Mouse (Mus musculus) layer of hippocampus, postnatal 25 days (tissue): ENCODE results near the gene Wdr90. TPM values are rescaled to one million over a fixed set of nuclear protein-coding genes. Genes with fewer than 3 reads are reported as not detected.

Experiments used
- DNase-seq, 2 experiments: peaks; one replicate each; pipeline ENCODE4 v3.0.0; 2022; ENCODE audit warnings: mixed read lengths in 2 of 2, low spot score in 1 of 2; ENCODE audit errors: extremely low spot score in 1 of 2
- total RNA-seq, 2 experiments: library from RNA; stranded (reverse); gene quantifications; 2 replicates each; pipeline ENCODE4 v1.2.3; 2021

The Wdr90 gene
- total RNA-seq, 2 experiments from 2014 or later: 14.8 to 21.0 TPM

DNA sequence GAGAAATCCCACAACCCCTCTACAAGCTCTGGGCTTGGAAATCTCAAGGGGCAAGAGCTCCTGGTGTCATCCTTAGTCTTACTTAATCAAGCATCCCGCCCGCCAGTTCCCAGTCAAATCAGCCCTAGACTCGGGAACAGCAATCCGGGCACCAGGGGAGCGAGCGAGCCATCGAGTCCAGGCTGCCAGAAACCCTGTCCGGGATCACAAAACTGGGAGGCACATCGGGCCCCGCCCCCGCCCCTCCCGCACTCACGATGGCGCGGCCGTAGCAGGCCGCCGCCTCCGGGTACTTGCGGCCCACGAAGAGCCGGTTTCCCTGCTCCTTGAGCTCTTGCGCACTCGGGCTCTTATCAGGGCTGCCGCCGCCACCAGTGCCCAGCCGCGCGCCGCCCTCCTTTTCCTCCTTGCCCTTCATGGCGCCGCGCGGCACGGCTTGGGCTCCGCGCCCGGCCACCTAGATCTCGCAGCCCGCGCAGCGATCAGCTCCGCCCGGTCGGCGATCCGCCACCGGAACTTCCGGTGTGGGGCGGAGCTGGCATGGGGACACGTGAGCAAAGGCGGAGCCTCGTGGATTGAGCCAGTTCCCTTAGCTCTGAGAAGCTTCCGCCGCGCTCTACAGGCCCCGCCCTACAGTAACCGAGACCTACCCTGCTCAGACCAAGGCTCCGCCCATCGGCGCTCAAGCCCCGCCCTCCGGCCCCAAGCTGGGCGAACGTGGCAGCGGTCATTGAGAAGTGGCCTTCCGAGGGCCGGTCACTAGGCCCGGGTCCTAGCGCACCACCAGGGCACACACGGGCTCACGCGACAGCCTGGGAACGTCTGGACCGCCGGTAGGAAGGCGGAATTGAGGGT is 28.6 kb downstream of the Wdr90 start:
- DNase-seq: peak; percentile 93 to 95

- DNase-seq: no peak
Measured at GRCm38 (mm10) chr17:25831451-25832281, 29.6 kb downstream of the Wdr90 start.

DNA sequence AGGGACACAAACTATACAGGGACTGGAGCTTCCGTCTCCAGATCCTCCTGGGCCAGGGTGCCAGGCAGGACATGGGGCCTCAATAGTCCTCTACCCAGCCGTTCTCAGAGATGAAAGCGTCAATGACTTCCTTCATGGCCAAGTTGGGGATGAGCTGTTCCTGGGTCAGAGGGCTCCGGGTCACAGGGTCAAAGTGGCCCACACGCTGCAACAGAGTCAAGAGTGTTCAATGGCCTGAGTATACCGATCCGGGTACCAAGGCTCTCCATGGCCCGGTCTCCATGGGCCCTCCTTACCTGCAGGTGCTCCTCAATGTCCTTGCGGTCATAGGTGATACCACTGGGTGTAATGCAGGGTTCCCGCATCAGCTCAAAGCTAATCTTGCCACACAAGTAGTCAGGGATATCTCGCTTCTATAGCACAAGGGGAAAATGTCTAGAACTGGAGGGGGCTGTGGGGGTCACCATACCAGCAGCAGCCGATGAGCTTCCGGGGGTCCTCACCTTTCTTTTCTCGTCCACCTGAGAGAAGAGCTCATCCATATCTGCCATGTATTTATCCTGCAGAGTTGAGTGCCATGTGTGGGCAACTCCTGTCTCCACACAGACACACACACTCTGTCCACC is 30.4 kb downstream of the Wdr90 start:
- DNase-seq: no peak

GRCm38 (mm10) chr17:25830200-25830753 is 31.0 kb downstream of the Wdr90 start:
- DNase-seq: no peak

- DNase-seq: no peak
Measured at GRCm38 (mm10) chr17:25829558-25830017, 31.7 kb downstream of the Wdr90 start.

- DNase-seq: peak; percentile 70 to 76
Measured at GRCm38 (mm10) chr17:25828712-25829557, 32.4 kb downstream of the Wdr90 start, which contains the start of gene Jmjd8. Gene Jmjd8 (plus strand): TSS chr17:25828867.

- no peak for DNase-seq
Measured at GRCm38 (mm10) chr17:25828223-25828594, 33.1 kb downstream of the Wdr90 start.

DNA sequence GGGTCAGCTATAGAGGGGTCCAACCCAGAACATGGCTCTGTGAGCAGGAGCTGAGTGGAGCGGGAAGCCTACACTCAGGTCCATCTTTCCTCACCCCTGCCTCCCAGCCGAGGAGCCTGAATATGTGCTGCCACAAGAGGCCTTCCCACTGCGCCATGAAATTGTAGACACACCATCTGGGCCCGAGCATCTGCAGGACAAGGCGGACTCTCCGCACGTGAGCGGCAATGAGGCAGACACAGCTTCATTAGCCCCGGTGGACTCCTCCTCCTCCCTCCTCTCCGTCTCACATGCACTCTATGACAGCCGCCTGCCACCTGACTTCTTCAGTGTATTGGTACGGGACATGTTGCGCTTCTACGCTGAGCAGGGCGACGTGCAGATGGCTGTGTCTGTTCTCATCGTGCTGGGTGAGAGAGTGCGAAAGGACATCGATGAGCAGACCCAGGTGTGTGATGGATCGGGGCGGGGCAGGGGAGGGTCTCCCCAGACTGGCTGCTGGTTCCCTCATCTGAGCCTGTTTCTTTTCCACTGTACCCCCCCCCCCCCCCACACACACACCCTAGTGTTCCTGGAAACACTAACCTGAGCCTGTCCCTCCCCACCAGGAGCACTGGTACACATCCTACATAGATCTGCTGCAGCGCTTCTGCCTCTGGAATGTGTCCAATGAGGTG is 33.6 kb downstream of the Wdr90 start:
- DNase-seq: no peak

DNA sequence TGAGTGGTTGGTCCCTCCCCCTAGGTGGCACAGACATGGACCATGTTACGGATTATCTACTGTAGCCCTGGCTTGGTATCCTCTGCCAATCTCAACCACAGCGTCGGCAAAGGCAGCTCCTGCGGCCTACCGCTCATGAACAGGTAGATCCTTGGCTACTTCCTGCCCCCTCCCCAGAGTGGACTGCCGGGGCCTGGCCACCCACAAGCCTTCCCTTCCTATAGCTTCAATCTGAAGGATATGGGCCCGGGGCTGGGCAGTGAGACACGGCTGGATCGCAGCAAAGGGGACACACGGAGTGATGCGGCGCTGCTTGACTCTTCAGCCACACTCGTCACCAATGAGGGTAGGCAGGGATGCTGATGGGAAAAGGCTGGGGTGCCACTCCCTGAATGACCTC is 34.3 kb downstream of the Wdr90 start:
- no peak for DNase-seq

- no peak for DNase-seq
Measured at GRCm38 (mm10) chr17:25825984-25826570, 35.2 kb downstream of the Wdr90 start.

DNA sequence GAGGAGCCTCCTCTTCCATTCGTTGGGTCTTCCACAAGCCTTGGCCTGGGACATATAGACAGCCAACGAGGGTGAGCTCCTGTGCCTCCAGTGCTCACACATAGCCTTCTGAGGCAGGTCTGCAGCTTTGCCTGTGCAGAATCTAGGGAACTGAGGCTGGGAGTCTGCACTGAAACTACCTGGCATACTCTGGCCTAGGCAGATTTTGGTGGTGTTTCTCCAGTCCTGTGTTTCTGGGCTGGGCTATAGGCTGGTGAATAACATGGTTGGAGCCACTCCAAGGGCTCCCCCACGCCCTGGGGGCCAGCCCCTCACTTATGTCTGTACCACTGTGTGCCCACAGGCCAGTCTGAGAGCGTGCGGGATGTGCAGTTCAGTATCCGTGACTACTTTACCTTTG is 36.0 kb downstream of the Wdr90 start:
- DNase-seq: no peak

DNA sequence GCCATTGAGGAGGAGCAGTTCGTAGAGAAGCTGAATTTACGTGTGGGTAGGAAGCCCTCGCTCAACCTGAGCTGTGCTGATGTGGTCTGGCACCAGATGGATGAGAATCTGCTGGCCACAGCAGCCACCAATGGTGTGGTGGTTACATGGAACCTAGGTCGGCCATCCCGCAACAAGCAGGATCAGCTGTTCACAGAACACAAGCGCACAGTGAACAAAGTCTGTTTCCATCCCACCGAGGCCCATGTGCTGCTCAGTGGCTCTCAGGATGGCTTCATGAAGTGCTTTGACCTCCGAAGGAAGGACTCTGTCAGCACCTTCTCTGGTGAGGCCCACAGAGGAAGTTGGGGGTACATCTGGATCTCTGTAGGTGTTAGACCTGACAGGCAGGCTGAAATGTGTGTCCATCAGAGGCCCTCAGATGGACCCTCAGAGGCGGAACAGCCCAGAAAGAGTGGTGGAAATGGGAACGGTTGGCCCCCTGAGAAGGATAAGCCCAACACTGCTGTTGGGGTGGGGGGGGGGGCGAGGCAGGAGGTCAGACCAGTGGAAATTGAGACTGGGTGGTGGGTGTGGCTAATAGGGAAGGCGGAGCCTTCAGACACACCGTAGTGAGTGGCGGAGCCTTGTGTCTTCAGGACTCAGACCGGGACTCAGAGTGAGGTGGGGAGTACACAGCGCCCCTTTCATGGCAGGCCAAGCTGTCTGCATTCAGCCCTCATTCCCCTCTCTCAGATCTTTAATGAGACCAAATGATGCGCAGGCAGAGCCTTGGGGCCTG is 36.7 kb downstream of the Wdr90 start:
- DNase-seq: no peak

DNA sequence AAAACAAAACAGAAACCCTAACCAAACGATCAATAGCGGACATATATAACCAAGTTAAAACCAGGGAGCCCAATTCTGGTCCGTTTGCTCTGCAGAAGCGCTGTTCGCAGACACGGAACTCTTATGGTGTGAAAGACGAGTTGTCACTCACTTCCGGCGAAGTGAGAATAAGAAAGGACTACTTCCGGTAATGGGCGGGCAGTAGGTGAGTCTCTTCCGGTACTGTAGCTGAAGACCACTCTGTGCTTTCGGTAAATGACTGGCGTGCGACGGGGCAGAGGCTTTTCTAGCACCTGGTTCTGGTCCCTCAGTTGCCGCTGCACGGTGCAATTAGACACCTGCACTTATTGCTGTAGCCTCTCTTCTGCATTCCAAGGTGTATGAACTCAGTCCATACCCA is 37.8 kb downstream of the Wdr90 start, which contains the start of gene Wdr24:
Gene Wdr24 (plus strand): TSS at position 176 of the 400 bp plus-strand sequence.
- peak in 1 of 2 experiments; percentile 68 for DNase-seq

GRCm38 (mm10) chr17:25818851-25819780 is 42.2 kb downstream of the Wdr90 start:
- no peak for DNase-seq

- DNase-seq: no peak
Measured at GRCm38 (mm10) chr17:25817662-25818061, 43.6 kb downstream of the Wdr90 start.

DNA sequence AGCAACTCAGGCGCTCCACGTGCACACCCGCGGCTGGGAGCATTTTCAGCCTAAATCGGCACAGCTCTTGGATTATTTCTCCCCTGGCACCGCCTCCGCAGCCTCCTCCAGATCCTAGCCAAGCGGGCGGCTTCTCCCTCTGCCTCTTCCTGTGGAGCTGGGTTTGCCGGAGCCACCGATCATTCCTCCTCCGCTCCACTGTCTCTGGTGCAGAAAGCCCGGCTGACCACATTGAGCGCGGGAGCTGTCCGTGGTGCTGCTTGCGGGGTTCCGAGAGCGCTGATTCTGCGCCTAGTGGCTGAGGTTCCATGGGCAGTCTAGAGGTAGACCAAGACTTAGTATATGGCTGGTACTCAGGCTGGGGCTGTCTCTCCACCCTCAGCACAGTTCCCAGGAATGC is 47.8 kb downstream of the Wdr90 start:
- peak in 1 of 2 experiments; percentile 78 for DNase-seq

- DNase-seq: no peak
Measured at GRCm38 (mm10) chr17:25810890-25811289, 50.4 kb downstream of the Wdr90 start.
